Mouse (Mus musculus) hindbrain, embryonic 15.5 days (tissue): ENCODE results near the gene Gm14085. TPM values are rescaled to one million over a fixed set of nuclear protein-coding genes. Genes with fewer than 3 reads are reported as not detected.
A peak's percentile ranks its signal among the peaks of the same experiment; 100 is the strongest.
"Not testable (repeated sequence)": the region's sequence is repeated elsewhere in the genome, so short reads cannot be mapped to it uniquely, and the experiment has no call there.

Experiments used
- ATAC-seq: fragments of 200-750 bp; cut with Nextera tagmentation; 2 replicates; pipeline ENCODE4 v1.8.0; 2017; ENCODE audit warnings: low read depth, moderate number of reproducible peaks, moderate TSS enrichment; ENCODE audit not compliant: low FRiP score
- H3K27ac ChIP-seq: fragments of 300-500 bp; sonication (generic); replicated peaks from 2 replicates; pipeline ENCODE4 v1.5.1; 2015; ENCODE audit warnings: mild to moderate bottlenecking, inconsistent platforms
- H3K27me3 ChIP-seq: fragments of 300-500 bp; sonication (generic); 2 replicates; pipeline ENCODE4 v1.6.1; 2015; ENCODE audit warnings: control low read depth, inconsistent platforms
- H3K36me3 ChIP-seq: fragments of 300-500 bp; sonication (generic); 2 replicates; pipeline ENCODE4 v1.6.1; 2015; ENCODE audit warnings: control low read depth, inconsistent platforms
- H3K4me1 ChIP-seq: fragments of 300-500 bp; sonication (generic); replicated peaks from 2 replicates; pipeline ENCODE4 v1.6.1; 2015; ENCODE audit warnings: control low read depth, inconsistent platforms
- H3K4me2 ChIP-seq: fragments of 300-500 bp; sonication (generic); 2 replicates; pipeline ENCODE4 v1.6.1; 2015; ENCODE audit warnings: moderate library complexity, mild to moderate bottlenecking, inconsistent platforms
- H3K4me3 ChIP-seq: fragments of 300-500 bp; sonication (generic); 2 replicates; pipeline ENCODE4 v1.5.1; 2015; ENCODE audit warnings: mild to moderate bottlenecking, inconsistent platforms
- H3K9ac ChIP-seq: fragments of 300-500 bp; sonication (generic); 2 replicates; pipeline ENCODE4 v1.6.1; 2015; ENCODE audit warnings: inconsistent platforms
- H3K9me3 ChIP-seq: fragments of 300-500 bp; sonication (generic); 2 replicates; pipeline ENCODE4 v1.6.1; 2016; ENCODE audit warnings: control low read depth, inconsistent platforms
- WGBS: fragments of 180-500 bp; shearing (Covaris S2); methylation state at CpG from one replicate; pipeline ENCODE4 v1.1.7; 2015; 5-methylcytosine and 5-hydroxymethylcytosine counted together
- polyA plus RNA-seq: library from polyadenylated mRNA; unstranded; fragments of >200 nt; fragmentation: Nextera tagmentation; extraction: Ambion mirVana; gene quantifications from 2 replicates; pipeline ENCODE4 v1.2.1, GENCODE M21; 2015

The Gm14085 gene
- polyA plus RNA-seq: 0.09 TPM in 1 of 2 replicates, not detected in the other

DNA sequence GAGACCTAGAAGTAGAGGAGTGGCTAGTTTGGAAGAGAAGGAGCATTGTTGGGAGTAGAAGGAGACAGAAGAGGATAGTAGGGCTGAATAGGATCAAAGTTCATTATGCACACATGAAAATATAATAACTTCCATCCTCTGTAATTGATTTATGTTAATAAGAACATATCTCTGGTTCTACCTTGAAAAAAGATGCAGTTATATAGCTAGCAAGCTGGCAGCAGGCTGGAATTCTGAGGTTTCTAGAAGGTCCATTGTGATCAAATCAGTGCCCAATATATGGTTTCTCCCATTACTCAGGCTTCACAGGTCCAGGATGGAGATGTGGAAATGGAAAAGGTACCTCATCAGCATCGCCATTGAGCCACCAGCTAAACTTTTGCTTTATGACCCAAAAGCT lies at the start of gene Gm14085:
Gene Gm14085, plus strand, starts transcription at position 301 of the 400 bp plus-strand sequence.
- ATAC-seq: no peak
- Histone ChIP-seq H3K9me3 (no peaks in the 10 kb centered on the region), H3K27ac (no peak within 1 kb of the TSS), H3K4me2 (no peak within 1 kb of the TSS), H3K4me3 (no peak within 1 kb of the TSS), H3K9ac (no peak within 1 kb of the TSS), H3K27me3 (no peaks in the 10 kb centered on the region), H3K4me1 (no peaks in the 10 kb centered on the region), H3K36me3 (no peaks in the 10 kb centered on the region)
- WGBS: 91% methylated on average over 1 of the region's 1 CpGs

DNA sequence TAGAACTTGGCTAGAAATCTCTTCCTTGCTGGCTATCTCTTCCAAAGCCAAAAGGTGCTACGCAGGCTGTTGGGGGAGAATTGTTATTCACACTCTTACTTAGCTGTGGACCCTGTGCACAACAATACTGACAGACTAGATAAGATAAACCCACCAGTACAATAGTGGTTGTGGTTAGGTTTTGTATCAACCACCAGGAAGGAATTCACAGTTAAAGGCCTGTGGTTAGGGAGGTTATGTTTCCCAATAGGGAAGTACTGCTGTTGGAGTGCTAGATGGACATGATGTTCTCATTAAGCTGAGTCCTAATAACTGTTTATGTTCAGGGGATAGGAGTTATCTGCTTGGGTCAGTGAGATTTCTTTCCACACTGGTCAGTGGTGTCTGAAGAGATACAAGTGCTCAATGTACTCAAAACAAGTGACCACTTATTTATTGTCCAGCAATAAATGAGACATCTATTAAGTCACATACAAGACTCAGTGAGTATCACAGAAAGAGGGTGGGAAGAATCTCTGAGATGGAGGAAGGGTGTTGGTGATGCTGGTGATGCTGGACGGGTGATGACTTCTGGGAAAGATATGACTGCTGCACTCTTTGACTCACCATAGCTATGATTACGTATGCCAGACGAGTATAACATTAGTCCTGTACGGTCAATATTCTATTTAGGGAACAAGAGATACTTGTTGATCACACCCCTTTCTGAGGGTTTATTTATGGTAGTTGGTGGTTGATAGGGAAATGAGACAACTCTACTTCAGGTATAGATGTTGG lies 45.8 kb upstream of the Gm14085 start:
- not testable (repeated sequence) for H3K27ac ChIP-seq, H3K4me3 ChIP-seq, H3K4me1 ChIP-seq, ATAC-seq, H3K9ac ChIP-seq, H3K4me2 ChIP-seq, H3K36me3 ChIP-seq, H3K27me3 ChIP-seq, H3K9me3 ChIP-seq
- WGBS: 94% methylated on average over 5 of the region's 5 CpGs

DNA sequence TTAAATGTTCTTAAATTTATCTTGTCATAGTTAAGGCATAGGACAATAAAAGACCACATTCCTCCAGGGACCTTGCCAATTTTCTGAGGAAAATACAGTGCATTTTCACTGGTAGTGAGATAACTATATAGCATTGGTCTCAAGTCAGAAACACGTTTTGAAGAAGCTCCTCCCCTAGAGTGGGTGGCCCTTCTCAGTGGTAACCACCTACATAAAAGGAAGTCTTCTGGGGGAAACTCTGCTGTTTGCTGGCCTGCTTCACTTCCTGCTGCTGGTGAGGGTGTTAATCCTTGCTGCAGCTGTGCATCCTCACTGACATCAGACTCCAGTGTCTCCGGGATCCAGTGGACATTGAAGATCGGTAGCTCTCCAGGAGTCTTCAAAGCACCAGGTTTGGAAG lies 44.2 kb upstream of the Gm14085 start:
- H3K4me1 ChIP-seq, H3K27ac ChIP-seq, H3K36me3 ChIP-seq, H3K4me3 ChIP-seq, H3K27me3 ChIP-seq, ATAC-seq, H3K9me3 ChIP-seq, H3K4me2 ChIP-seq, H3K9ac ChIP-seq: not testable (repeated sequence)
- 18% methylated on average over 1 of the region's 3 CpGs for WGBS

DNA sequence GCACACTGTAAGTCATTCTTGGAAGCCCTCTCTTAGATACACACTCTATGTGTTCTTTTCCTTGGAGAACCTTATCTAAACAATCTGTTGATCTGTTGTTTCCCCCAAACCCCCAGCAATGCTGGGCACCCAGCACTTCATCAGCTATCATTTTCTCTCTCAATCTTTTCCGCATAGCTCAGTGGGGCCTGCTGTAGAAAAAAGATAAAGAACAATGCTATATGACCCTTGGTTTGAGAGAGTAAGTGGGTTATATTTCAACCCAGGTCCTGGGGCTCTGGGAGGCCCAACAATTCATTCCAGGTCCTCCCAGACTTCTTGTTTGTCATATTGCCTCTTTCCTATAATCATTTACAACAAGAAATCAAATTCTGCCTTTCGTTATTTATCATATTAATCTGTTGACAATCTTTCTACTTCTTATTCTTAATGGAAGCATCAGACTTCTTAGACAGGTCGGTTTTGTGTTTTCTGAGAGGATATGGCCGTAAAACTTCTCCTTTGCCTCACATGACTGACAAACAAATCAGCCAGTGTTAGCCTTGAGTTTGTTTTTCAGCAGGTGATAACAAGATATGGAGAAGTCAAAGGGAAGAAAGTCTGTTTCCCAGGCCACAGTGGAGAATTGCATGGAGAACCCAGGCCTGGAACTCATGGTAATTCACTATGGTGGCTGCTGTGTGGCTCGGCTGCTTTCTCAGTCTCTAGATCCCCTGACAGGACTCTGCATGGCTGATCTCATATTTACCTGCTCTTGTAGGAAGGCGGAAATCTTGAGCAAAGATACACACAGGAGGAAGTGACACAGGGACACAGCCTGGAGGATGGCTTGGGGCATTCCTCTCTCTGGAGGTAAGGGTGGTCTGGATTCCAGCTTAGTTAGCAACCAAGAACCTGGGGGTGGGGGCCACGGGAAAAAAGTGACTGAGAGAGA lies 43.5 kb upstream of the Gm14085 start:
- no peak overlapping the region for H3K9ac ChIP-seq
- 87% methylated on average over 7 of the region's 7 CpGs for WGBS
- H3K4me1 ChIP-seq: no peaks in the 10 kb centered on the region
- no peaks in the 10 kb centered on the region for H3K27me3 ChIP-seq
- ATAC-seq: no peak
- no peak overlapping the region for H3K4me3 ChIP-seq
- no peaks in the 10 kb centered on the region for H3K9me3 ChIP-seq
- H3K36me3 ChIP-seq: no peaks in the 10 kb centered on the region
- no peak overlapping the region for H3K27ac ChIP-seq
- no peak overlapping the region for H3K4me2 ChIP-seq

DNA sequence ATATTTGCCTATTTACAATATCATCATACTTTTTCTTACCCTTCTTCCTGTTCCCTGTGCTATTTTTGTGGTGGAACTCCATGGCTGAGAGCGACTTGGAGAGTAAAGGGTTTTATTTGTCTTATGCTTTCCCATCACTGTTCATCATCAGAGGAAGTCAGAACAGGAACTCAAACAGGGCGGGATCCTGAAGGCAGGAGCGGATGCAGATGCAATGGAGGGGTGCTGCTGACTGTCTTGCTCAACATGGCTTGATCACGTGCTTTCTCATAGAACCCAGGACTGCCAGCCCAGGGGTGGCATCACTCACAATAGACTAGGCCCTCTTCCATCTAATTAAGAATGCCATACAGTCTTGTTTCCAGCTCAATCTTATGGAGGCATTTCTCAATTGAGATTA lies 34.4 kb upstream of the Gm14085 start:
- Histone ChIP-seq H3K27ac (no peak overlapping the region), H3K36me3 (no peaks in the 10 kb centered on the region), H3K9ac (no peak overlapping the region), H3K4me2 (no peak overlapping the region), H3K9me3 (no peaks in the 10 kb centered on the region), H3K4me3 (no peak overlapping the region), H3K27me3 (no peaks in the 10 kb centered on the region), H3K4me1 (no peaks in the 10 kb centered on the region)
- 89% methylated on average over 4 of the region's 4 CpGs for WGBS
- no peak for ATAC-seq

DNA sequence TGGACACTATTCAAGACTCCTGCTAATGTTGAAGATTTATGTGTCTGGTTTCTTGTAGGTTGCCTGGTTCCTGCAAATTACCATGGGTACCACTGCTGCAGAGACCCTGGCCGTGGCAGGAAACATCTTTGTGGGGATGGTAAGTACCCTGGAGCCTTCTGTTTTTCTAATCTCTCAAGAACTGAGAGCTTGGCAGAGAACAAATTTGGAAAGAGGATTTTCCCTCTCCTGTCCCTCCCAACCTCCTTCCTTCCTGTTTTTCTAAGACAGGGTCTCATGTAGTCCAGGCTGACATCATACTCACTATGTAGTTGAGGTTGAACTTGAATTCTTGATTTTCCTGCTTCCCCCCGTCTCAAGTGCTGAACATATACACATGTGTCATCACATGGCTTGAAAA lies 32.3 kb upstream of the Gm14085 start:
- H3K4me2 ChIP-seq: no peak overlapping the region
- no peaks in the 10 kb centered on the region for H3K36me3 ChIP-seq
- H3K9me3 ChIP-seq: no peaks in the 10 kb centered on the region
- H3K4me1 ChIP-seq: no peaks in the 10 kb centered on the region
- WGBS: 62% methylated on average over 2 of the region's 2 CpGs
- no peak overlapping the region for H3K27ac ChIP-seq
- no peaks in the 10 kb centered on the region for H3K27me3 ChIP-seq
- no peak overlapping the region for H3K4me3 ChIP-seq
- no peak overlapping the region for H3K9ac ChIP-seq
- no peak for ATAC-seq

- H3K9ac ChIP-seq: peak overlapping the region; percentile 57
- no peak for ATAC-seq
- WGBS: 32% methylated on average over 11 of the region's 11 CpGs
Measured at GRCm38 (mm10) chr2:122466901-122467300, 17.8 kb upstream of the Gm14085 start.

GRCm38 (mm10) chr2:122467351-122468013 lies 17.3 kb upstream of the Gm14085 start:
- Histone ChIP-seq H3K36me3 (no peaks in the 10 kb centered on the region), H3K27ac (peak overlapping the region; percentile 50; the same call in 1 of the 2 replicates), H3K4me1 (peaks cover 11% of the 10 kb centered on the region), H3K9ac (peak overlapping the region; percentile 57), H3K27me3 (no peaks in the 10 kb centered on the region), H3K4me2 (peak overlapping the region; percentile 93), H3K4me3 (peak overlapping the region; percentile 63), H3K9me3 (no peaks in the 10 kb centered on the region)
- ATAC-seq: peak; percentile 99
- 1% methylated on average over 46 of the region's 46 CpGs for WGBS

More at GRCm38 (mm10) chr2:122466901-122467300, 17.8 kb upstream of the Gm14085 start:
- Histone ChIP-seq H3K4me1 (peaks cover 11% of the 10 kb centered on the region), H3K36me3 (no peaks in the 10 kb centered on the region), H3K9me3 (no peaks in the 10 kb centered on the region), H3K27ac (no peak overlapping the region), H3K4me2 (peak overlapping the region; percentile 93), H3K27me3 (no peaks in the 10 kb centered on the region), H3K4me3 (peak overlapping the region; percentile 63)

- no peaks in the 10 kb centered on the region for H3K9me3 ChIP-seq
- no peaks in the 10 kb centered on the region for H3K36me3 ChIP-seq
- H3K27me3 ChIP-seq: no peaks in the 10 kb centered on the region
- no peak overlapping the region for H3K27ac ChIP-seq
- H3K4me3 ChIP-seq: no peak overlapping the region
- H3K4me1 ChIP-seq: peaks cover 11% of the 10 kb centered on the region
- no peak overlapping the region for H3K9ac ChIP-seq
- 94% methylated on average over 3 of the region's 3 CpGs for WGBS
- no peak overlapping the region for H3K4me2 ChIP-seq
- ATAC-seq: no peak
Measured at GRCm38 (mm10) chr2:122469221-122469620, 15.5 kb upstream of the Gm14085 start.

DNA sequence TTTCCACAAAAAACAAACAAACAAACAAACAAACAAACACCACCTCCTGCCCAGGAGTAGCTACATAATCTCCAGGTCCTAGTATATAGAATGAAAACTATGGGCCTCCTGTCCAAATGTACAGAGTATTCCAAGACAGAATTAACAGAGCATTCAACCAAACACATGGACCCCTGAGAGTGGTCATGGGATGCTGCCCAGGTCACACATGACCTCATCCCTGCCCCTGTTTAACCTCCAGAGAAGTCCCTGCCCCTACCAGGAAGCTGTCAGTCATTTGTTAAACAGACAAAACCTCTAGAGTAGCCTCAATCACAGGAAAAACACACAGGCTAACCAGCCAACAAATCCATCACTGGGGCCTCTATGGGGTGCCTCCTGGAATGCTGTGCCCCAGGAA lies 8.2 kb upstream of the Gm14085 start:
- Histone ChIP-seq H3K27ac (no peak overlapping the region), H3K9ac (no peak overlapping the region), H3K4me1 (no peaks in the 10 kb centered on the region), H3K9me3 (no peaks in the 10 kb centered on the region), H3K4me3 (no peak overlapping the region), H3K36me3 (no peaks in the 10 kb centered on the region), H3K4me2 (no peak overlapping the region), H3K27me3 (no peaks in the 10 kb centered on the region)
- no peak for ATAC-seq

- H3K9me3 ChIP-seq, H3K27ac ChIP-seq, H3K27me3 ChIP-seq, H3K9ac ChIP-seq, ATAC-seq, H3K4me2 ChIP-seq, H3K4me1 ChIP-seq, H3K36me3 ChIP-seq, H3K4me3 ChIP-seq: not testable (repeated sequence)
- whole genome bisulfite sequencing: 81% methylated on average over 1 of the region's 1 CpGs
Measured at GRCm38 (mm10) chr2:122483787-122484186, 954 bp upstream of the Gm14085 start.

- H3K36me3 ChIP-seq, H3K9me3 ChIP-seq, H3K4me1 ChIP-seq, H3K4me3 ChIP-seq, H3K4me2 ChIP-seq, H3K27me3 ChIP-seq, ATAC-seq, H3K27ac ChIP-seq, H3K9ac ChIP-seq: not testable (repeated sequence)
- WGBS: 67% methylated on average over 3 of the region's 3 CpGs
Measured at GRCm38 (mm10) chr2:122485654-122486053, 913 bp downstream of the Gm14085 start.
